Mouse (Mus musculus) brain, embryonic 14.5 days (tissue): ENCODE data around the gene Tmem256. TPM values are rescaled to one million over a fixed set of nuclear protein-coding genes. Genes with fewer than 3 reads are reported as not detected.

Experiments
- DNase-seq: peaks from one replicate; pipeline ENCODE4 v3.0.0-alpha.2; 2011; ENCODE audit warnings: low read depth
- CTCF ChIP-seq: fragments of 200-500 bp; IDR thresholded peaks from 2 replicates; pipeline ENCODE4 v1.5.1; 2012; ENCODE audit warnings: inconsistent platforms, mild to moderate bottlenecking, moderate library complexity, borderline replicate concordance; ENCODE audit not compliant: insufficient read depth, insufficient read length; ENCODE audit errors: extremely low read depth
- POLR2A ChIP-seq: fragments of 200-500 bp; IDR thresholded peaks from 2 replicates; pipeline ENCODE4 v1.6.1; 2012; ENCODE audit warnings: mild to moderate bottlenecking, inconsistent platforms, borderline replicate concordance; ENCODE audit not compliant: poor library complexity, insufficient read depth, insufficient read length, severe bottlenecking; ENCODE audit errors: extremely low read depth
- polyA plus RNA-seq: library from polyadenylated mRNA; depleted of rRNA; stranded (reverse); fragments of >200 nt; gene quantifications from 2 replicates; pipeline ENCODE4 v1.2.3, GENCODE M21; 2012; rRNA removed

Gene Tmem256
- polyA plus RNA-seq, 1 experiment = 167 TPM

DNA sequence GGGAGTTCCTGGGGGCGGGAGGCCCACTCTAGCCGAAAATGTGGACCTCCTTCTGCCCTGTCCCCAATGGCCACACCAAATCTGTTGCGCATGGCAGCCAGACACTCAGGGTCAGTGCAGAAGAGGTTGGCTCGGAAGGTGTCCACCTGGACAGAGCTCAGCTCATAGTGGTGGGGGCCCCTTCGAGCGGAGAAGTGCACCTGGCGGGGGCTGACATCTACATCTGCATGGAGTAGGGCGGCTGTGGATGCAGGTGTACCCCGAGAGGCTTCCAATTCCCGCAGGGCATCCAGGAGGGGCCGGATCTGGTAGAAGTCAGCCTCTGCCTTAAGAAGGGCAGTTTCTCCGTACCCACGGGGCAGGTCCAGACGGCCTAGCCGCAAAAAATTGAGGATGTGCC lies 41.4 kb downstream of the Tmem256 start:
- TF ChIP-seq POLR2A (no peak), CTCF (no peak)
- no peak for DNase-seq

DNA sequence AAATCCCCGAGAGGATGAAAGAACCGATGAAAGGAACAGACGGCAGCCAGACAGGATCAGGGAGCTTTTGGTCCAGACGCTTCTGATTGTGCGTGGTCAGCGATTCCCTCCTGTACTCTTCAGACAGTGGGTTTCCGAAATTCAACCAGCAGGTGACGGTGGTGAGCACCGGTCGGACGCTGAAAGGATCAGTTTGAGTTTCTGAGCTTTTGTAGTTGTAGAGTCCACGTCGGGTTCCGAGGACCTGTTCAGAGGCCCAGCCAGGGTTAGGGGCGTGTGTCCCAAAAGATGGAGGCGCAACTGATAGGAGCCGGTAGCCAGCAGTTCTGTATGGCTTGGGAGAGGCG lies 42.2 kb downstream of the Tmem256 start:
- DNase-seq = peak; percentile 73
- TF ChIP-seq CTCF (peak; percentile 84), POLR2A (no peak)

DNA sequence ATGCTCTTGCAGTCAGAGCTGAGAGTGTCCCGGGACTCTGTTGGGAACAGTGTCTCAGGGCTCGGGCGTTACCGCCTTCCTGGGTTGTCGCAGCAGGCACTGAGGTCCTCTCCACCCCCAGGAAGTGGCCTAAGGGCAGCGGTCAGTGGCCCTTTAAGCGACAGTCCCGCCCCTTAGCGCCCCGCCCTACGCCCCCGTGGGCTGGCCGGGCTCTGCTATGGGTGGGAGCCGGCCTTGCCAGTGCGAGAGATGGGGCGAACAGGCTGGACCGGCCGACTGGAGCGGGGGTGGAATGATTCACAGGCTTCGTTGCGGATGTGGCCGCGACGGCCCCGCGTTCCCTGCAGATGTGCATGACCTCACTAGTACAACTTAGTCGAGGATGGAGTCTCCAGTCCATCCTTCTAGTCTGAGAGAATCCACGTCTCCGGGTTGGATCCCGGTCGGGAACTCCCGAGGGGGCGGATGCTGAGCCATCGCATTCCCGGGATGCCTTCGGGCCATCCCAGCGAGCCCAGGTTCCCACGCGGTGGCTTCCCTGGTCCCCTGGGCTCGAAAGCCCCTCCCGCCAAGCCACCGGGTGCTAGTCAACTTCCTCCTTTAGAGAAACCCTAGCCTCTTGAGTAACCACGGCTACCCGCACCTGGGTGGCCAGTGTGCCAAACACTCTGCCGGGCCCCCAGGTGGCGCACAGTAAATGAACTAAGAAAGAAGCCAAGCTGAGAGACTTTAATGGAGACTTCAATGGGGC lies 42.7 kb downstream of the Tmem256 start, which contains the start of gene Kctd11:
Gene Kctd11 (minus strand): TSS at position 554 of the 751 bp plus-strand sequence.
- TF ChIP-seq CTCF (no peak), POLR2A (no peak)

DNA sequence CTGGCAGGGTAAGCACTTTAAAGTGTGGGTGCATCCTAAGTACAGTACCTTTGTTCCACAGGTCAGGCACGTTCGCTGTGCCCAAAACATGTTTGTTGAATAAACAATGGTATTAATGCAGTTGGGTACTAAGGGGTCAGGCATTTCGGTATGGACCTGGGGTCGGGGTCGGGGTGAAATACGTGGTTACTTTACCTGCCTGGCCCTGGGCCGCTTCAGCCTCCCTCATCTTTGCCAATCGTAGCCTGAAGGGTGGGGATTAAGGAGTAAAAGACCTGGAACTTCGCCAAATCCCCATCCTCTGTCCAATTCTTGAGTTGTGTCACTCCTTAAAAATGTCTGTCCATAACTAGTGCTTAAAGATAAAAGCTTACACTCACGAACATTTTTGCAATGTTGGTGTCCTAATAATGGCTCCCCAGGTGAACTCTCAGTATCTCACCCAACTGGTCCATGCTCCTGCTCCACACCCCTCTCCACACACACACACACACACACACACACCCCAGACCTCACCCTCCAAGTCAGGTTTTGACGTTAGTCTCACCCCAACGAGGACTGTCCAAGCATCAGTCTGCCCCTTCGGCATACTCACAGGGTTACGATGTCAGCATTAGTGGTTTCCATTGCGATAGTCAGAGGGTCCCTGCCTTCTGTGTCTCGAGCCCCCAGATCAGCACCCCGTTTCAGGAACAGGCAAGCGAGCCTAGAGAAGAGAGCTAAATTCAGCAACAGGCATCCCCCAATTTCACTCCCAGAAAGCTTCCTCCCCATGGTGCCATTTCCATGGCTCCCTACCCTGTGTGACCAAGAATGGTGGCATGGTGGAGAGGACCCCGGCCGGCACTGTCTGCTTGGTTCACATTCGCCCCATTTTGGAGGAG lies 43.7 kb downstream of the Tmem256 start:
- no peak for TF ChIP-seq CTCF
- TF ChIP-seq POLR2A = no peak

More for the DNA sequence above, 42.7 kb downstream of the Tmem256 start, which contains the start of gene Kctd11:
- DNase-seq = peak; percentile 72

DNA sequence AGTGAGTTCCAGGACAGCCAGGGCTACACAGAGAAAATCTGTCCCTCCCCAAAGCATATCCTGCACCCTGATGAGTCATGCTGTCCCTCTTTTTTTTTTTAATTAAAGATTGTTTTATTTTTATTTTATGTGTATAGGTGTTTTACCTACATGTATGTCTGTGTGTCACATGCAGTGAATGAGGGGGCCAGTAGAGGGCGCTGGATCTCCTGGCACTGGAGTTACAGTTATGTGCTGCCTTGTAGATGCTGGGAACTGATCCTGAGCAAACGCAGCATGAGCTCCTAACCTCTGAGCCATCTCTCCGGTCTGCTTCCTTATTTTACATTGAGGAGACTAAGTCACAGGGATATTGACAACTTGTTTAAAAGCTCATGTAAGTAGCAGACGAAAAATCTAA lies 44.8 kb downstream of the Tmem256 start:
- no peak for DNase-seq
- peak; percentile 46 for TF ChIP-seq CTCF
- TF ChIP-seq POLR2A = no peak

More for the DNA sequence above, 43.7 kb downstream of the Tmem256 start:
- DNase-seq = no peak

DNA sequence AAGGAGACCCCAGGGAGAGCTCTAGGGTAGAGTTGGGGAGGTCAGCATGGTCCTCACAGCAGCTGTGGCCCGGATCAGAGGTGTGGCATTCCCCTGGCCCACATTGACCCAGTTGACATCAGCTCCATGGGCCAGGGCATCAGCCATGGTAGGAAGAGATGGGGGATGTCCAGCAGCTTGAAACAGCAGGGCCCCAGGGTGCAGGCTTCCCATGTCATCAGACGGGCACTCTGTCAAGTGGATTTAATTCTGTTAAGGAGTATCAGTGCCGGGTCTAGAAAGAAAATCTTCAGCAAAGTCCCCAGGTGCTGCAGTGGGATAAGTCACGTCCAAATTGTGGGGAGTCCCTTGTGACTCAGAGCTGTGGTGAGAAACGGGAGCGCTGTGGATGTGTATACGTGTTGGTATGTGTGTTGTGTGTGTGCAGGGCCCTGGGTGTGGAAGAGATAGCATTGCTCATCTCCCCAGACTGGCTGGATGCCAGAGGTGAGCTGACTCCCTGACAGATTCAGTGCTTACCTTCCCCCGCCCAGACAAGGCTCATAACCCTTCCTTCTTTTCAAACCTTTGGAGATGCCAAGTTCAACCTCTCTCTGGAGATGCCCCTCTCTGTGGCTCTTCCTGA lies 45.3 kb downstream of the Tmem256 start:
- TF ChIP-seq CTCF = no peak
- no peak for TF ChIP-seq POLR2A
- DNase-seq = no peak

DNA sequence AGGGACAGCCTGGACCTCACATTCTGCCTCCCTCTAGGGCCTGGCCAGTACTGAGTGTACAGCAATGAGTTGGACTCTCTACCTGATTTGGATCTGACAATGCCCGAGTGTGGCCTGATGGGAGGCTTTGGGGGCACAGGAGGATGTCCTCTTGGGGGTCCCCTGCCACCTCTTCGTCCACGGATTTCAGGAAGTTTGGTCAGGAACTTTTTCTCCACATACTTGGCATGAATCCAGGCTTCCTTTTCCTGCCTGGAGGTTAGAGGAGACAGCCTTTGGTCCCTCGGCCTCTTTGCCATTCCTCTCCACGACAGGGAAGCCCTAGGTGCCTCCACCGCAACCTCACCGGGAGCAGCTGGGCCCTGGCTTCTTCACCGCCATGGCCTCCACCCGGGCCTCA lies 45.9 kb downstream of the Tmem256 start:
- TF ChIP-seq CTCF (no peak), POLR2A (no peak)
- no peak for DNase-seq

DNA sequence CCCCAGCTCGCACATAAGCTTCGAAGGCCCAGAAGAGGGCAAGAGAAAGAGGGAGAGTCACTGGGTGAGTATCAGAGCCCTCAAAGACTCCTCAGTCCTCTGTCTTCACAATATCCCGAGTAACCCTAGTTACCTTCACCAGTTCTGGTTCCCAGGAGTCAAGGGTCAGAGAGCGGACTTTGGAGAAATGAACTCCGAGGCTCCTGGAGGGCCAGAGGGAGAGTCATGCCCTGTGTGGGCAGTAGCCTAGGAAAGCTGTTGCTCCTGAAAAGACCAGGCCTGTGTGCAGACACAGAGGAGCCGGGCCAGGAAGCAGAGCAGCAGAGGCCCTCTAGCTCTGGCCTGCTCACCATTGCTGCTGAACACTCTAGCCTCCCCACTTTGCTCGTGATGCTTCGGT lies 46.3 kb downstream of the Tmem256 start:
- DNase-seq = no peak
- TF ChIP-seq CTCF = no peak
- TF ChIP-seq POLR2A = no peak

DNA sequence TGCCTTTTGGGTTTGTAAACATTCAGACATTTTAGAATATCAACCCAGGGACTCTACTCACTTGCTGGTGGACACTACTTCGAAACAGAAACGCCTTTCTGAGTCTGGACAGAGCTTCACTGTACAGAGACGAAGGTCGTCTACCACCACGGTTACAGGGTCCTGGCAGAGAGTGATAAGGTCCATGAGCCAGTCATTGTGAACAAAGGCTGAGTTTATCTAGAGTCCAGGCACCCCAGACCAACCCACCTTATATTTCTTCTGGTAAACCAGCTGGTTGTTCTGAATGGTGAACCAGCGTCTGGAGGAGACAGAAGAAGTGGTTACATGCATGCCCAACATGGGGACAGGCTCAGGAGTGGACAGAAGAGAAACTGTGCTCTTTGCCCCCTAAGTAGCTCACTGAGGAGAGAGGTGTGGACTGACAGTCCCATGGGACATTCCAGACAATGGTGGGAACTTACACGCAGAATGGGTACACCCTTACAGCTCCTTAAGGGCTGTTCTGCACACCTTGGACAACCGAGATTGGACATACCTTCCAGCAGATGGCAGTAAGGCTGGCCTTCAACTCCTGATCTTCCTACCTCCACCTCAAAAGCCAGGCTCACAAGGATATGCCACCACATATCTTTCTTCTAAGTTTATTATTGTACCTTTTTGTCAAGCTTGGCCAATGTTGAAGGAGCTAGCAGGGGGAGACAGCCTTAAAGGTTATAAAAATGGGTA lies 48.8 kb downstream of the Tmem256 start:
- no peak for DNase-seq
- TF ChIP-seq POLR2A (no peak), CTCF (no peak)

Other genes starting within 250 kb of the Tmem256 start
- gene Atp1b2, start 232.6 kb upstream of the Tmem256 start, polyA plus RNA-seq = 44.3 and 74.7 TPM in 2 replicates
- 0.08 TPM in 1 of 2 replicates, not detected in the other for gene Shbg, start 220.6 kb upstream of the Tmem256 start, polyA plus RNA-seq
- 13.7 and 17.8 TPM in 2 replicates for gene Sat2, start 216.5 kb upstream of the Tmem256 start, polyA plus RNA-seq
- gene Fxr2, start 205.5 kb upstream of the Tmem256 start, polyA plus RNA-seq = 129 and 151 TPM in 2 replicates
- 0.42 TPM in 1 of 2 replicates, not detected in the other for gene Sox15, start 183.2 kb upstream of the Tmem256 start, polyA plus RNA-seq
- gene Mpdu1, start 175.9 kb upstream of the Tmem256 start, polyA plus RNA-seq = 133 and 185 TPM in 2 replicates
- 7.8 and 10.8 TPM in 2 replicates for gene Cd68, start 172.4 kb upstream of the Tmem256 start, polyA plus RNA-seq
- gene Eif4a1, start 166.1 kb upstream of the Tmem256 start, polyA plus RNA-seq = 894 and 1,040 TPM in 2 replicates
- gene Senp3, start 156.4 kb upstream of the Tmem256 start, polyA plus RNA-seq = 139 and 167 TPM in 2 replicates
- gene Tnfsf13, start 152.7 kb upstream of the Tmem256 start, polyA plus RNA-seq = 0.55 and 0.71 TPM in 2 replicates
- 5.3 and 6.0 TPM in 2 replicates for gene Tnfsf12, start 142.7 kb upstream of the Tmem256 start, polyA plus RNA-seq
- 0.77 and 1.2 TPM in 2 replicates for gene Tnfsfm13, start 142.4 kb upstream of the Tmem256 start, polyA plus RNA-seq
- 35.8 and 71.0 TPM in 2 replicates for gene Polr2a, start 79.9 kb upstream of the Tmem256 start, polyA plus RNA-seq
- 0.68 and 1.1 TPM in 2 replicates for gene Slc35g3, start 76.5 kb upstream of the Tmem256 start, polyA plus RNA-seq
- gene Zbtb4, start 72.6 kb upstream of the Tmem256 start, polyA plus RNA-seq = 10.0 and 12.1 TPM in 2 replicates
- gene Chrnb1, start 42.6 kb upstream of the Tmem256 start, polyA plus RNA-seq = 3.0 and 4.2 TPM in 2 replicates
- gene Fgf11, start 36.7 kb upstream of the Tmem256 start, polyA plus RNA-seq = 20.4 and 20.9 TPM in 2 replicates
- 0.30 and 0.36 TPM in 2 replicates for gene Tmem102, start 32.9 kb upstream of the Tmem256 start, polyA plus RNA-seq
- not detected in 2 replicates for gene Gm39566, start 23.2 kb upstream of the Tmem256 start, polyA plus RNA-seq
- not detected in 2 replicates for gene Spem2, start 20.0 kb upstream of the Tmem256 start, polyA plus RNA-seq
- gene Spem1, start 16.3 kb upstream of the Tmem256 start, polyA plus RNA-seq = 1.3 and 1.4 TPM in 2 replicates
- gene Nlgn2, start 730 bp upstream of the Tmem256 start, polyA plus RNA-seq = 123 and 183 TPM in 2 replicates
- gene Plscr3, start 7.9 kb downstream of the Tmem256 start, polyA plus RNA-seq = 86.3 and 105 TPM in 2 replicates
- 0.18 and 0.29 TPM in 2 replicates for gene Tnk1, start 20.2 kb downstream of the Tmem256 start, polyA plus RNA-seq
- gene Tmem95, start 39.5 kb downstream of the Tmem256 start, polyA plus RNA-seq = not detected in 2 replicates
- 1.6 and 1.9 TPM in 2 replicates for gene Kctd11, start 42.9 kb downstream of the Tmem256 start, polyA plus RNA-seq
- gene Acap1, start 57.0 kb downstream of the Tmem256 start, polyA plus RNA-seq = 0.59 and 0.82 TPM in 2 replicates
- 8.5 and 9.5 TPM in 2 replicates for gene 2810408A11Rik, start 62.5 kb downstream of the Tmem256 start, polyA plus RNA-seq
- 118 and 129 TPM in 2 replicates for gene Neurl4, start 62.6 kb downstream of the Tmem256 start, polyA plus RNA-seq
- gene Gps2, start 75.4 kb downstream of the Tmem256 start, polyA plus RNA-seq = 80.8 and 109 TPM in 2 replicates
- gene Eif5a, start 83.4 kb downstream of the Tmem256 start, polyA plus RNA-seq = 727 and 821 TPM in 2 replicates
- 45.0 and 67.9 TPM in 2 replicates for gene Ybx2, start 97.3 kb downstream of the Tmem256 start, polyA plus RNA-seq
- 5.2 and 12.5 TPM in 2 replicates for gene Slc2a4, start 109.7 kb downstream of the Tmem256 start, polyA plus RNA-seq
- 0.33 and 0.38 TPM in 2 replicates for gene Cldn7, start 126.3 kb downstream of the Tmem256 start, polyA plus RNA-seq
- gene Ctdnep1, start 142.6 kb downstream of the Tmem256 start, polyA plus RNA-seq = 98.1 and 110 TPM in 2 replicates
- 127 and 159 TPM in 2 replicates for gene Elp5, start 144.0 kb downstream of the Tmem256 start, polyA plus RNA-seq
- 457 and 501 TPM in 2 replicates for gene Gabarap, start 152.6 kb downstream of the Tmem256 start, polyA plus RNA-seq
- gene Phf23, start 157.3 kb downstream of the Tmem256 start, polyA plus RNA-seq = 49.2 and 54.9 TPM in 2 replicates
- 36.8 and 45.7 TPM in 2 replicates for gene Dvl2, start 162.1 kb downstream of the Tmem256 start, polyA plus RNA-seq
- gene Acadvl, start 176.9 kb downstream of the Tmem256 start, polyA plus RNA-seq = 36.0 and 43.9 TPM in 2 replicates
- 231 and 306 TPM in 2 replicates for gene Dlg4, start 178.4 kb downstream of the Tmem256 start, polyA plus RNA-seq
- 1.2 and 1.8 TPM in 2 replicates for gene Asgr1, start 215.6 kb downstream of the Tmem256 start, polyA plus RNA-seq